Mouse (Mus musculus) myocyte (in vitro differentiated cells): ENCODE measurements at regions not wholly inside any gene's neighbourhood (a gene's known extent, or its start where the extent isn't known, plus 50 kb on each side); places are given as distances from the start of the nearest gene placed in this dataset.
A peak's percentile ranks its signal among the peaks of the same experiment; 100 is the strongest.

Experiments used
- H3K27me3 ChIP-seq: one replicate; pipeline ENCODE4 v1.6.1; 2011; ENCODE audit not compliant: control insufficient read depth, insufficient read depth, insufficient read length
- H3K36me3 ChIP-seq: one replicate; pipeline ENCODE4 v1.6.1; 2011; ENCODE audit not compliant: control insufficient read depth, insufficient read depth
- H3K4me2 ChIP-seq: one replicate; pipeline ENCODE4 v1.6.1; 2011; ENCODE audit warnings: low read depth, control low read depth
- H3K4me3 ChIP-seq: one replicate; pipeline ENCODE4 v1.5.1; 2011; ENCODE audit warnings: mild to moderate bottlenecking, control low read depth, moderate library complexity
- H3K79me2 ChIP-seq: one replicate; pipeline ENCODE4 v1.6.1; 2011; ENCODE audit not compliant: control insufficient read depth, insufficient read depth
- H3ac ChIP-seq: one replicate; pipeline ENCODE4 v1.6.1; 2011; ENCODE audit not compliant: control insufficient read depth, insufficient read length
- CEBPB ChIP-seq: IDR thresholded peaks from 2 replicates; pipeline ENCODE4 v1.6.1; 2011; ENCODE audit warnings: mild to moderate bottlenecking, moderate library complexity; ENCODE audit not compliant: poor library complexity, insufficient read depth, severe bottlenecking
- E2F4 ChIP-seq: IDR thresholded peaks from one replicate; pipeline ENCODE4 v1.6.1; 2011; ENCODE audit warnings: mild to moderate bottlenecking, control low read depth, moderate library complexity; ENCODE audit not compliant: insufficient read depth
- MAX ChIP-seq: IDR thresholded peaks from one replicate; pipeline ENCODE4 v1.6.1; 2011; ENCODE audit warnings: low read depth, mild to moderate bottlenecking, control low read depth
- MYOD1 ChIP-seq, 3 experiments: IDR thresholded peaks; one replicate each; pipeline ENCODE4 v1.6.1; 2011; ENCODE audit warnings: control low read depth in 2 of 3, low read depth in 2 of 3, mild to moderate bottlenecking in 2 of 3, moderate library complexity in 1 of 3; ENCODE audit not compliant: insufficient read length in 2 of 3, control insufficient read depth in 1 of 3
- MYOG ChIP-seq, 3 experiments: IDR thresholded peaks; one replicate each; pipeline ENCODE4 v1.6.1; 2011; ENCODE audit warnings: control low read depth in 2 of 3, low read depth in 2 of 3, mild to moderate bottlenecking in 2 of 3; ENCODE audit not compliant: insufficient read length in 2 of 3, control insufficient read depth in 1 of 3, insufficient read depth in 1 of 3
- POLR2A ChIP-seq: IDR thresholded peaks from one replicate; pipeline ENCODE4 v1.6.1; 2011; ENCODE audit warnings: low read depth, mild to moderate bottlenecking, control low read depth, moderate library complexity; ENCODE audit not compliant: insufficient read length
- POLR2AphosphoS2 ChIP-seq: IDR thresholded peaks from one replicate; pipeline ENCODE4 v1.6.1; 2011; ENCODE audit warnings: low read depth, control low read depth; ENCODE audit not compliant: insufficient read length
- REST ChIP-seq: IDR thresholded peaks from one replicate; pipeline ENCODE4 v1.6.1; 2011; ENCODE audit warnings: mild to moderate bottlenecking, control low read depth, moderate library complexity; ENCODE audit not compliant: insufficient read depth, insufficient read length
- SRF ChIP-seq: IDR thresholded peaks from one replicate; pipeline ENCODE4 v1.6.1; 2011; ENCODE audit warnings: low read depth; ENCODE audit not compliant: control insufficient read depth, insufficient read length
- TCF12 ChIP-seq: IDR thresholded peaks from one replicate; pipeline ENCODE4 v1.6.1; 2011; ENCODE audit warnings: mild to moderate bottlenecking, control low read depth; ENCODE audit not compliant: poor library complexity, insufficient read depth, severe bottlenecking
- TCF3 ChIP-seq: IDR thresholded peaks from one replicate; pipeline ENCODE4 v1.6.1; 2011; ENCODE audit warnings: low read depth, control low read depth; ENCODE audit not compliant: insufficient read length
- USF1 ChIP-seq: IDR thresholded peaks from one replicate; pipeline ENCODE4 v1.6.1; 2011; ENCODE audit warnings: low read depth, mild to moderate bottlenecking, control low read depth, moderate library complexity

- no peaks in the 10 kb centered on the region for H3K27me3 ChIP-seq
- H3K4me3 ChIP-seq, result no peak overlapping the region
- H3ac ChIP-seq, result no peak overlapping the region
- no peaks in the 10 kb centered on the region for H3K79me2 ChIP-seq
- H3K4me2 ChIP-seq, result no peak overlapping the region
- H3K36me3 ChIP-seq, result no peaks in the 10 kb centered on the region
- TF ChIP-seq E2F4, result no peak
- TF ChIP-seq TCF3, result no peak
- TF ChIP-seq POLR2AphosphoS2, result no peak
- no peak for TF ChIP-seq MYOG (IDR thresholded peaks at IDR 0.05; ENCODE audit: control insufficient read depth in 1 of 3, insufficient read depth in 1 of 3, insufficient read length in 2 of 3, low read depth in 2 of 3)
- no peak for TF ChIP-seq REST
- TF ChIP-seq CEBPB, result no peak
- TF ChIP-seq TCF12, result no peak
- no peak for TF ChIP-seq MAX
- no peak for TF ChIP-seq USF1
- TF ChIP-seq POLR2A, result no peak
- TF ChIP-seq MYOD1 (IDR thresholded peaks at IDR 0.05; ENCODE audit: control insufficient read depth in 1 of 3, insufficient read length in 2 of 3, low read depth in 2 of 3), result no peak
- no peak for TF ChIP-seq SRF
Measured at GRCm38 (mm10) chr3:52862026-52862425, 155.0 kb downstream of the Cog6 start.

- no peak for TF ChIP-seq REST
- no peak for TF ChIP-seq MYOG (IDR thresholded peaks at IDR 0.05; ENCODE audit: control insufficient read depth in 1 of 3, insufficient read depth in 1 of 3, insufficient read length in 2 of 3, low read depth in 2 of 3)
- TF ChIP-seq MAX, result no peak
- TF ChIP-seq E2F4, result no peak
- no peak for TF ChIP-seq USF1
- TF ChIP-seq MYOD1 (IDR thresholded peaks at IDR 0.05; ENCODE audit: control insufficient read depth in 1 of 3, insufficient read length in 2 of 3, low read depth in 2 of 3), result no peak
- no peak for TF ChIP-seq POLR2A
- TF ChIP-seq TCF3, result no peak
- no peak for TF ChIP-seq TCF12
- TF ChIP-seq SRF, result no peak
- TF ChIP-seq CEBPB, result no peak
- no peak overlapping the region for H3K4me3 ChIP-seq
- H3ac ChIP-seq, result no peak overlapping the region
- H3K36me3 ChIP-seq, result no peaks in the 10 kb centered on the region
- H3K27me3 ChIP-seq, result no peaks in the 10 kb centered on the region
- H3K79me2 ChIP-seq, result no peaks in the 10 kb centered on the region
- H3K4me2 ChIP-seq, result no peak overlapping the region
Measured at GRCm38 (mm10) chr3:52861538-52861937, 155.5 kb downstream of the Cog6 start.

- Histone ChIP-seq H3K4me2 (no peak overlapping the region), H3K79me2 (no peaks in the 10 kb centered on the region)
- TF ChIP-seq USF1 (no peak), CEBPB (peak; percentile 31; the same call in 1 of the 2 replicates)
Measured at GRCm38 (mm10) chr3:52859848-52860247, 157.2 kb downstream of the Cog6 start.

GRCm38 (mm10) chr3:52859266-52859825 lies 157.7 kb downstream of the Cog6 start:
- TF ChIP-seq REST (no peak), E2F4 (no peak), MAX (no peak), USF1 (no peak), TCF12 (no peak), MYOD1 (IDR thresholded peaks at IDR 0.05; ENCODE audit: control insufficient read depth in 1 of 3, insufficient read length in 2 of 3, low read depth in 2 of 3) (no peak), POLR2AphosphoS2 (no peak), TCF3 (no peak), POLR2A (no peak), MYOG (IDR thresholded peaks at IDR 0.05; ENCODE audit: control insufficient read depth in 1 of 3, insufficient read depth in 1 of 3, insufficient read length in 2 of 3, low read depth in 2 of 3) (no peak)
- Histone ChIP-seq H3ac (no peak overlapping the region), H3K36me3 (no peaks in the 10 kb centered on the region), H3K79me2 (no peaks in the 10 kb centered on the region), H3K4me2 (no peak overlapping the region), H3K4me3 (no peak overlapping the region), H3K27me3 (no peaks in the 10 kb centered on the region)

More at GRCm38 (mm10) chr3:52859848-52860247, 157.2 kb downstream of the Cog6 start:
- Histone ChIP-seq H3K27me3 (no peaks in the 10 kb centered on the region), H3K36me3 (no peaks in the 10 kb centered on the region), H3ac (no peak overlapping the region), H3K4me3 (no peak overlapping the region)

GRCm38 (mm10) chr3:52858259-52858658 lies 158.8 kb downstream of the Cog6 start:
- H3K36me3 ChIP-seq, result no peaks in the 10 kb centered on the region
- no peaks in the 10 kb centered on the region for H3K79me2 ChIP-seq
- H3ac ChIP-seq, result no peak overlapping the region
- H3K27me3 ChIP-seq, result no peaks in the 10 kb centered on the region
- TF ChIP-seq MAX (no peak), POLR2AphosphoS2 (no peak), MYOG (IDR thresholded peaks at IDR 0.05; ENCODE audit: control insufficient read depth in 1 of 3, insufficient read depth in 1 of 3, insufficient read length in 2 of 3, low read depth in 2 of 3) (no peak), MYOD1 (IDR thresholded peaks at IDR 0.05; ENCODE audit: control insufficient read depth in 1 of 3, insufficient read length in 2 of 3, low read depth in 2 of 3) (no peak), USF1 (no peak), REST (no peak), SRF (no peak), CEBPB (no peak), TCF3 (no peak), TCF12 (no peak), E2F4 (no peak), POLR2A (no peak)
- H3K4me2 ChIP-seq, result no peak overlapping the region
- H3K4me3 ChIP-seq, result no peak overlapping the region
